Mouse (Mus musculus): Measurements from ENCODE around the gene 2610507B11Rik. TPM values are rescaled to one million over a fixed set of nuclear protein-coding genes. Genes with fewer than 3 reads are reported as not detected.

Gene 2610507B11Rik
- 98.7 TPM for total RNA-seq (2023)

DNA sequence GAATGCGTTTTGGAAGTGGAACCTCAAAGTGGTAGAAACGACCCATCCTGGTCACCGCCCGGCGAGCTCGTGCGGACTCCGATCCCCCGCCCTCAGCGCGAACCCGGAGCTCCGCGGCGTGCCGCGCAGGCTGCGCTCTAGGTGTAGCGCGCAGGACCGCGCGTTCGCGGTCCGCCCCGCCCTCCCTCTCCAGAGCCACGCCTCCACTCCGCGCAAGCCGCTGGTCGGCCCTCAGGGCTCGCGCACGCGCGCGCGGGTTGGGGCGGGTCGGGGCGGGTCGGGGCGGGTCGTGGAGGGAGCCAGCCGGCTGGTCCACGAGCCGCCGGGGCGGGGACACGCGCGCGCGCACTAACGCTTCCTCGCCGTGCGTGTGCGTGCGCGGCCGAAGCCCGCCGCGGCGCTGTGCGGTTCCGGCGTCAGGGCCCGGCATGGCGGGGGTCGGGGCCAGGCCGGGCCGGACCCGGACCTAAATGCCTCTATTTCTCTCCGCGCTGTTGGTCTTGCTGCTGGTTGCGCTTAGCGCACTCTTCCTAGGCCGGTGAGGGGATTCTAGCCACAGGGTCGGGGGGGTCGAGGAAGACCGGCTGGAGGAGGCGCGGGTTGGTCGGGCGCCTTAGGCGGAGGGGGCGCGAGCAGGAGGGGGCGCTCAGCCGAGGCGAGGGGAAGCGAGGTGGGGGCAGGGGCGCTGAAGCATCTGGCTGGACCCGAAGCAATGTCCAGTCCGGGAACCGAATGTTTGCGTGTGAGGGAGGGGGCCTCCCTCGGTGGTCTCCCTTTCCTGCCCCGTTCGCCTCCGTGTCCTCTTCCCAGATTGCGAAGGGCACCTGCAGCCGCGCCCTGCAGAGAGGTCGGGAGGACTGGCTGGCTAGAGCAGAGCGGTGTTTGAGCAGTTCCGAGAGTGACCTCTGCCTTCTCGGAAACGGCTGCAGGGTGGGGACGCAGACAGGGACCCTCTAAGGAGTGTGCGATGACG is at the start of gene 2610507B11Rik:
Gene 2610507B11Rik, plus strand, starts transcription at position 373 of the 973 bp plus-strand sequence.

DNA sequence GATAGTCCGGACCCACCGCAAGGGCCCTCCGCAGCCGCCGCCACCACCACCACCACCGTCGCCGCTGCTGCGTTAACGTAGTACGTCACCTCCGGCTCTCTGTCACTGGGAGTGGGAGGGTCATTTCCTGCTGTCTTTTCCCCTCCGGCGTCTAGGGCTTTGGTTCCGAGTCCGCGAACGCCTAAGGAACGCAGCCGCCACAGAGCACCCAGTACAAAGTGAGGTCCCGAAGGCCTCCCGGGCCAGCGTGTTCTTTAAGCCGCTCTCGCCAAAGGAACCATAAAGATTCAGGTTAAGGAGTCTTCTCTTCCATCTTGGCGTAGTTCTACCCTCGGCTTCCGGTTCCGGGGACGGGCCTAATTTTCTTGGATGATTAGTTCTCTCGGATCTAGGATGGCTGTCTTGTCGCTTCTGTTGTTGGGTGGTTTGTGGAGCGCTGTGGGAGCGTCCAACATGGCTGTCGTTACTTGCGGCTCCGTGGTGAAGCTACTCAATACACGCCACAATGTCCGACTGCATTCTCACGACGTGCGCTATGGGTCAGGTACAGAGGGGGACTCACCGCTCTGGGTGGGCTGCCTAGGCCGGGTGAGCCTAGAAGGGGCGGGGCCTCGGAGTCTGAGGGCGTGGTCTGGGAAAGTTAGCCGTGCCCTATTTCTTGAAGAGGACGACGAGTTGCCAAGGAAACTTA is 15.8 kb upstream of the 2610507B11Rik start, which contains the start of the genes Sdf2 and Supt6:
Gene Sdf2, plus strand, starts transcription at position 120 of the 691 bp plus-strand sequence.
Gene Supt6, minus strand, starts transcription at position 361 of the 691 bp plus-strand sequence.

DNA sequence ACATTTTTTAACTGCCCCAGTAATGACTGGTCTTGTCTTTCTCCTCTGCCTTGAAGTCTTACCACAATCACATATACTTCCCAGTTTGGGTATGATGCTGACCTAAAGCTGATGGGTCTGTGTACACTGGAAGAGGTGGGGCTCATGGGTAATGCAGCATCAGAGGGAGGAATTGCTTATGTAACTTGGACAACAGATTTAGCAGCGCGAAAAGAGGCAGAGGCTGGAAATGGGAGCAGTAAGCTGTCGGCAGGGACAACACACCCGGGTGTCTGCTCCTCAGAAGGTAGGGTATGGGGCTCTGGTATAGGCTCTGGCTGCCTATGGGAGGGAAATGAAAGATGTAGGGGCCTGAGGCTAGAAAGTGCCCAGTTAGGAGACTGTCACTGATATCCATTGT is 29.1 kb downstream of the 2610507B11Rik start, which contains the start of gene BC030499:
Gene BC030499, plus strand, starts transcription at position 188 of the 400 bp plus-strand sequence.

DNA sequence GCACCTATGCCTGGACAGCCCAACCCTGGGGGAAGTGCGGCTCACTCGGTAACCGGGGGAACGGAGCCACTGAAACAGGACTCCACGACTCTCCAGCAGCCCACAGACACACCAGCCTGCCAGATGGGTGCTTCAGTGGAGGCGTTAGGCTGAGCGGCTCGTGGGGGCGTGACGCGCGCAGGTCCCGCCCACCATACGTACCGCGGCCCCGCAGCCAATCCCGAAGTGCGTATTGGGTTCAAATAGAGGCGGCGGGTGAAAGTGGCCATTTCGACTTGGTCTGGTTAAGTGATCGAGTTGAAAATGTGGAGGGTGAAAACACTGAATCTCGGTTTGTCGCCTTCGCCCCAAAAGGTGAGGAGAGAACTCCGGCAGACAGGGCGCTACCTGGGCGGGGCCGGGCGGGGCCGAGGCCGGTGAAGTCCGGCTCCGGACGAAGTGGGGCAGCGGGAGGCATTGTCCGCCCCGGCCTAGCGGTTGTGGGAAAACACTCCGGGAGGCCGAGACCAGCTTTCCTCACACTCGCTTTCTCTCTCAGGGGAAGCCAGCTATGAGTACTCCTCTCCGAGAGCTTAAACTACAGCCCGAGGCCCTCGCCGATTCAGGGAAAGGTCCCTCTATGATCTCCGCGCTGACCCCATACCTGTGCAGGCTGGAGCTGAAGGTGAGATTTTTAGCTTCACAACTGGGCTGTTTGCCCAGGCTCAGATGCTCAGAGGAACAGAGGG is 40.0 kb downstream of the 2610507B11Rik start, which contains the start of gene Spag5:
Gene Spag5, plus strand, starts transcription at position 173 of the 728 bp plus-strand sequence.

DNA sequence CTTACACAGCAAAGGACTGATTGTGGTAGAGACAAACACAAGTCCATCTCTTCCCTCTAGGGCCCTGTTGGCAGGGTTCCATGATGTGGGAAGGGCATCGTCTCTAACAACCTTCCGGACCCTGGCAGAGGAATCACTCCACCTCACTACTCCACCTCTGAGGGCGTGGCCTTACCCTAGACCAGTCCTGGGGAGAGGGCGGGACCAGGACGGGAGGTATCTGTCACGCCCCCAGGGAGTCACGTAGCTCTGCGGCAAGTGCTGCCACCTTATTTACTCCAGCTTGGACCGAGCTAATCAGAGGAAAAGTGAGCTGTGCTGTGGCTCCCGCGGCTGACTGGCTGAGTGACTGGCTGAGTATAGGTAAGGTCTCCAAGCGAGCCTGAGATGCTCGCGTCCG is 61.3 kb downstream of the 2610507B11Rik start, which contains the start of gene Aldoc:
Gene Aldoc, plus strand, starts transcription at position 109 of the 400 bp plus-strand sequence.

DNA sequence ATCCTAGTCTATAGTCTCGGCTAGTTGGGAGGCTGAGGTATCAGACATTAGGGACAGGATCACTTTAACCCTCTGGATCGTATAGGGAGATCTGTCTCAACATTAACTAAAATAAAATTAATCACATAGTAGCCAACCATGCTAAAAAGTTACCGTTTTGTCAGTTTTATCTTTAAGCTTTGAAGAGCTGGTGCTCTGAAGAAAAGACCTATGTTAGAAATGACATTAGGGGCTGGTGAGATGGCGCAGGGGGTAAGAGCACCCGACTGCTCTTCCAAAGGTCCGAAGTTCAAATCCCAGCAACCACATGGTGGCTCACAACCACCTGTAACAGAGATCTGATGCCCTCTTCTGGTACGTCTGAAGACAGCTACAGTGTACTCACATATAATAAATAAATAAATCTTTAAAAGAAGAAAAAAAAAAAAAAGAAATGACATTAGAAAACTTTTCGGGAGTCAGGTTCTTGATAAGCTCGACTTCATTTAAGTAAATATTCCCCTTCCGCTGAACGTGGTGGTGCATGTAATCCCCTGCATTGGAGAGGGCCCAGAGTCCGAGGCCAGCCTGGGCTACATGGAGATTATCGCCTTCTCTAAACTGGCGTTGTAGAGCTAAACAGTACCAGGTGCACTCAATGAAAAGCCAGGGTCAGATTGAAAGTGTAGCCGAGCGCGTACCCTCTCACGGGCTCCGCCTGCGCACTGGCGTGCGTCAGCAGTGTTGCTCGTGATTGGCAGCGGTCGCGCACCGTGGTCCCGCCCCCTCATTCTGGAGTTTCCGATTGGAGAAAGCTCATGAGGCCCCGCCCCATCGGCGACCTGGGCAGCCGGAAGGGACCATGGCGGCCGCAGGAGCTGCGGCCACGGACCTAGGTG is 66.3 kb downstream of the 2610507B11Rik start, which contains the start of gene Pigs:
Gene Pigs, plus strand, starts transcription at position 782 of the 878 bp plus-strand sequence.

Other genes starting within 250 kb of the 2610507B11Rik start
- 3.7 TPM for gene Dhrs13, start 229.5 kb upstream of the 2610507B11Rik start, total RNA-seq (2023)
- 30.3 TPM for gene Flot2, start 223.8 kb upstream of the 2610507B11Rik start, total RNA-seq (2023)
- 27.5 TPM for gene Eral1, start 181.4 kb upstream of the 2610507B11Rik start, total RNA-seq (2023)
- gene Fam222b, start 167.1 kb upstream of the 2610507B11Rik start, total RNA-seq (2023), result 20.5 TPM
- gene Traf4, start 96.2 kb upstream of the 2610507B11Rik start, total RNA-seq (2023), result 41.8 TPM
- 8.4 TPM for gene Nek8, start 85.1 kb upstream of the 2610507B11Rik start, total RNA-seq (2023)
- 6.9 TPM for gene Tlcd1, start 85.0 kb upstream of the 2610507B11Rik start, total RNA-seq (2023)
- gene Rpl23a, start 78.2 kb upstream of the 2610507B11Rik start, total RNA-seq (2023), result 3,334 TPM
- 3.3 TPM for gene Rab34, start 73.3 kb upstream of the 2610507B11Rik start, total RNA-seq (2023)
- not detected for gene Proca1, start 68.4 kb upstream of the 2610507B11Rik start, total RNA-seq (2023)
- 40.3 TPM for gene Sdf2, start 16.0 kb upstream of the 2610507B11Rik start, total RNA-seq (2023)
- gene Supt6, start 15.8 kb upstream of the 2610507B11Rik start, total RNA-seq (2023), result 91.0 TPM
- gene BC030499, start 29.1 kb downstream of the 2610507B11Rik start, total RNA-seq (2023), result 0.35 TPM
- 3.8 TPM for gene Spag5, start 39.8 kb downstream of the 2610507B11Rik start, total RNA-seq (2023)
- gene Aldoc, start 61.2 kb downstream of the 2610507B11Rik start, total RNA-seq (2023), result 12.0 TPM
- 38.7 TPM for gene Pigs, start 66.7 kb downstream of the 2610507B11Rik start, total RNA-seq (2023)
- 13.8 TPM for gene Unc119, start 81.7 kb downstream of the 2610507B11Rik start, total RNA-seq (2023)
- not detected for gene Foxn1, start 124.8 kb downstream of the 2610507B11Rik start, total RNA-seq (2023)
- not detected for gene Slc13a2, start 160.5 kb downstream of the 2610507B11Rik start, total RNA-seq (2023)
- gene Slc46a1, start 203.9 kb downstream of the 2610507B11Rik start, total RNA-seq (2023), result 1.6 TPM
- gene Sarm1, start 236.0 kb downstream of the 2610507B11Rik start, total RNA-seq (2023), result 1.6 TPM
- not detected for gene Vtn, start 237.3 kb downstream of the 2610507B11Rik start, total RNA-seq (2023)
- not detected for gene Sebox, start 241.7 kb downstream of the 2610507B11Rik start, total RNA-seq (2023)

All from CD4-positive naive resting alpha-beta T cell, adult 76 days (primary cell).